Mouse (Mus musculus): ENCODE results near the gene Ppp1r12b. TPM values are rescaled to one million over a fixed set of nuclear protein-coding genes. Genes with fewer than 3 reads are reported as not detected.

Ppp1r12b gene
- polyA plus RNA-seq, 1 experiment from 2014 or later = 12.5 TPM

- Histone ChIP-seq H3K9me3 (ENCODE audit: control insufficient read depth, low read length) (no peaks in the 10 kb centered on the region), H3K27me3 (ENCODE audit: control insufficient read depth, insufficient read depth, low read length) (no peaks in the 10 kb centered on the region), H3K9ac (ENCODE audit: low read length) (no peak overlapping the region), H3K4me2 (replicated peaks; ENCODE audit: low read depth) (no peak overlapping the region), H3K4me1 (replicated peaks; ENCODE audit: control insufficient read depth, insufficient read depth) (no peaks in the 10 kb centered on the region), H3K36me3 (ENCODE audit: control insufficient read depth, insufficient read depth, low read length) (no peaks in the 10 kb centered on the region), H3K4me3 (ENCODE audit: low read depth, low read length) (no peak overlapping the region), H3K27ac (replicated peaks) (no peak overlapping the region)
- DNase-seq (ENCODE audit: low spot score) = no peak
- TF ChIP-seq EP300 (optimal IDR thresholded peaks at IDR 0.05) (no peak), CTCF (IDR thresholded peaks at IDR 0.05; ENCODE audit: low read depth) (no peak)
- WGBS = 73% methylated on average over 5 of the region's 5 CpGs
- ATAC-seq (ENCODE audit: low FRiP score, low TSS enrichment) = no peak
Observed at GRCm38 (mm10) chr1:134721486-134721885, 234.3 kb downstream of the Ppp1r12b start.

DNA sequence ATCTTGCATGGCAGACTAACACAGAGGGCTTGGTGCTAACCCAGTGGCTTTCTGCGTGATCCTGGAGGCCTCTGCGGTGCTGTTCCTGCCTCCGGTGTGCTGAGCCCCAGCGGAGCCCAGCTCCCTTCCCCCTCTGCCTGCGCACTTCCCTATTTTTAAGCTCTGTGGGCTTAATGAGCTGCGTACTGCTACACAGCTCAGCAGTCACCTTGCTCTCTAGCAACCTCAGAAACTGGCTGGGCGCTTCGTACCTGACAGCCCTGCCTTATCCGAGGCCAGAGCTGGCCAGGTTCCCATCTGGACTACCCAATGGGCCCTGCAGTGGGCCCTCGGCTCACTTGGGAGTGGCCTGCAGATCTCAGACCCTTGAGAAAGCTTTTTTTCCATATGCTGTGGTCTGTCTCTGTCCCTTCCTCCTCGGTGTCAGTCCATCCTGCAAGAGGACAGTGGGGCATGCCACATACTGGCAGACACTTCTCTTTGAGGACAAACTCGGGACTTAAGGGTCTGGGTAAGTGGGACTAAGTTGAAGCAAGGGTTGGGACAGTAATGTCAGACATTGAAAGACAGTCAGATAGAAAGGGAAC lies 235.9 kb downstream of the Ppp1r12b start:
- no peak overlapping the region for H3K4me2 ChIP-seq (replicated peaks; ENCODE audit: low read depth)
- no peak overlapping the region for H3K9ac ChIP-seq (ENCODE audit: low read length)
- WGBS = 73% methylated on average over 12 of the region's 12 CpGs
- no peaks in the 10 kb centered on the region for H3K27me3 ChIP-seq (ENCODE audit: control insufficient read depth, insufficient read depth, low read length)
- no peak overlapping the region for H3K4me3 ChIP-seq (ENCODE audit: low read depth, low read length)
- TF ChIP-seq EP300 (optimal IDR thresholded peaks at IDR 0.05) = no peak
- TF ChIP-seq CTCF (IDR thresholded peaks at IDR 0.05; ENCODE audit: low read depth) = no peak
- no peaks in the 10 kb centered on the region for H3K9me3 ChIP-seq (ENCODE audit: control insufficient read depth, low read length)
- no peaks in the 10 kb centered on the region for H3K36me3 ChIP-seq (ENCODE audit: control insufficient read depth, insufficient read depth, low read length)
- no peak overlapping the region for H3K27ac ChIP-seq (replicated peaks)
- DNase-seq (ENCODE audit: low spot score) (no peak), ATAC-seq (ENCODE audit: low FRiP score, low TSS enrichment) (no peak)
- H3K4me1 ChIP-seq (replicated peaks; ENCODE audit: control insufficient read depth, insufficient read depth) = no peaks in the 10 kb centered on the region

- Histone ChIP-seq H3K4me3 (ENCODE audit: low read depth, low read length) (no peak overlapping the region), H3K36me3 (ENCODE audit: control insufficient read depth, insufficient read depth, low read length) (no peaks in the 10 kb centered on the region), H3K4me2 (replicated peaks; ENCODE audit: low read depth) (no peak overlapping the region), H3K27ac (replicated peaks) (no peak overlapping the region), H3K9ac (ENCODE audit: low read length) (no peak overlapping the region), H3K4me1 (replicated peaks; ENCODE audit: control insufficient read depth, insufficient read depth) (no peaks in the 10 kb centered on the region), H3K27me3 (ENCODE audit: control insufficient read depth, insufficient read depth, low read length) (no peaks in the 10 kb centered on the region), H3K9me3 (ENCODE audit: control insufficient read depth, low read length) (no peaks in the 10 kb centered on the region)
- DNase-seq (ENCODE audit: low spot score) (no peak), ATAC-seq (ENCODE audit: low FRiP score, low TSS enrichment) (no peak)
- 70% methylated on average over 5 of the region's 5 CpGs for WGBS
- TF ChIP-seq CTCF (IDR thresholded peaks at IDR 0.05; ENCODE audit: low read depth) (no peak), EP300 (optimal IDR thresholded peaks at IDR 0.05) (no peak)
Observed at GRCm38 (mm10) chr1:134715092-134715491, 240.7 kb downstream of the Ppp1r12b start.

DNA sequence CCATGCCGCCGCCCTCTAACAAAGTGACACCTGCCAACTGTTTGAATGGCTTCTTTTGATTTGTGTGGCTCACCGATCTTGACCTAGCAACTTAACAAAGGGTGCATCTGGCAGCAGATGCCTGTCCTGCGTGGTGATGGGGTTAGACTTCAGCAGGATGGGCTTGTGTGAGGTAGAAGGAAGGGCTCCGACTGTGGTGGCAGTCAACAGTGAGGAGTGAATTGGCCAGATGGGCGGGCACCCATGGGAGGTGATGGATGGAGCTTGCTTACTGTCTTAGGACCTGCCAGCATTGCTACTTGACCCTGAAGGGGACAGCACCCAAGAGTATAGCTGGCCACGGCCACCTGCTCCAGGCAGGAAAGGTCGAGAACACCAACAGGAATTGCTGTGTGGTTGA lies 241.6 kb downstream of the Ppp1r12b start:
- Histone ChIP-seq H3K4me2 (replicated peaks; ENCODE audit: low read depth) (no peak overlapping the region), H3K9me3 (ENCODE audit: control insufficient read depth, low read length) (no peaks in the 10 kb centered on the region), H3K27ac (replicated peaks) (no peak overlapping the region), H3K9ac (ENCODE audit: low read length) (no peak overlapping the region), H3K4me1 (replicated peaks; ENCODE audit: control insufficient read depth, insufficient read depth) (0 out of 2 replicates have a peak, but pooled peaks cover 2% of the 10 kb centered on the region), H3K4me3 (ENCODE audit: low read depth, low read length) (no peak overlapping the region), H3K27me3 (ENCODE audit: control insufficient read depth, insufficient read depth, low read length) (no peaks in the 10 kb centered on the region), H3K36me3 (ENCODE audit: control insufficient read depth, insufficient read depth, low read length) (no peaks in the 10 kb centered on the region)
- WGBS = 63% methylated on average over 8 of the region's 8 CpGs
- no peak for DNase-seq (ENCODE audit: low spot score)
- no peak for ATAC-seq (ENCODE audit: low FRiP score, low TSS enrichment)
- TF ChIP-seq CTCF (IDR thresholded peaks at IDR 0.05; ENCODE audit: low read depth) (no peak), EP300 (optimal IDR thresholded peaks at IDR 0.05) (no peak)

DNA sequence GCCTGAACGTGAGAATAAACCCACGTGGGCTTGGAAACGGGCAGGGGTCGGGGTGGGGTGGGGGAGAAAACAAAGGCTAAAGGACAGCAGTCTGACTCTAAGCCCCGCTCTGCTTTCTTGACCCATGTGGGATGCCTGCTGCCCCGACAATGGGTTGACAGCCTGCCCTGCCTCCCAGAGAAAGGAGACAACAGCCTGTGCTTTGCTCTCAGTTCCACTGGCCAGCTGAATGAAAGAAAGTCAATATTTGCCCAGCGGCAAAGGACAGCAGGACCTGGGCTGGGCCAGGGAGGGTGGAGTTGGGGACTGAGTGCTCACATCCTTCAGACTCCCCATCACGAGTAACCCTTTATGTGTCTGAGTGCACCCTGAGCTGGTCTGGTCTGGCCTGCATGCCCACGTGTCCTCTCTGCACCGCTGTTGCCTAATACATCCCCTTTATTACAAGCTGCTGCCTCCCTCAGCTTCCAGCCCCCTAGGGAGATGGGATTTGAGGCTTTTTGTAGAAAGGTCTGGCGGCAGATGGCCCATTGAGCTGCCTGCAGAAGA lies 242.2 kb downstream of the Ppp1r12b start:
- ATAC-seq (ENCODE audit: low FRiP score, low TSS enrichment) (peak; percentile 61), DNase-seq (ENCODE audit: low spot score) (peak; percentile 65)
- TF ChIP-seq CTCF (IDR thresholded peaks at IDR 0.05; ENCODE audit: low read depth) (no peak), EP300 (optimal IDR thresholded peaks at IDR 0.05) (no peak)
- no peaks in the 10 kb centered on the region for H3K36me3 ChIP-seq (ENCODE audit: control insufficient read depth, insufficient read depth, low read length)
- H3K9me3 ChIP-seq (ENCODE audit: control insufficient read depth, low read length) = no peaks in the 10 kb centered on the region
- H3K4me1 ChIP-seq (replicated peaks; ENCODE audit: control insufficient read depth, insufficient read depth) = 0 out of 2 replicates have a peak, but pooled peaks cover 2% of the 10 kb centered on the region
- no peak overlapping the region for H3K4me3 ChIP-seq (ENCODE audit: low read depth, low read length)
- no peak overlapping the region for H3K9ac ChIP-seq (ENCODE audit: low read length)
- WGBS = 36% methylated on average over 11 of the region's 11 CpGs
- H3K27me3 ChIP-seq (ENCODE audit: control insufficient read depth, insufficient read depth, low read length) = no peaks in the 10 kb centered on the region
- no peak overlapping the region for H3K4me2 ChIP-seq (replicated peaks; ENCODE audit: low read depth)
- no peak overlapping the region for H3K27ac ChIP-seq (replicated peaks)

DNA sequence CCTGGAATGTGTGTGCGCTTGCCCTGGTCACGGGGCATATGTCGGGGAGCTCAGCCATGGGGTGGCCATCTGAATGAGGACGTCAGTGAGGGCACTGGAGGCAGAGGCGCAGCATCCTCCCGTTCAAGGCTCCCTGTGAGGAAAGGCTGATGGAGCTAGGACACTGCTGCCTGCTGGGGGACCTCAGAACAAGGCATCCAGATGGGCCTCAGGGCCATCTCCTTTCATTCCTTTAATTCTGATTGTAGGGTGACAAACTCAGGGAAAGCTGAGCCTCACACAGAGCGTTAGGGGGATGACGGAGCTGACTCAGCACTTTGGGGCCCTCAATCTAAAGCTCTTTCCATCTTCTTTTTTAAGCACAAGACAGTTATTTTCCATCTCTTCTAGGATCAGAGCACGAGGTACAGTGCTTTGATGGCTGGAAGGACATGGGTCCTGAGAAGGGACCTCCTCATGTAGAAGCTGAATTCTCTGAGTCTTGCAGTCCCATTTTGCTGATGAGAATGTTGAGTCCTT lies 242.9 kb downstream of the Ppp1r12b start:
- no peak overlapping the region for H3K4me2 ChIP-seq (replicated peaks; ENCODE audit: low read depth)
- 80% methylated on average over 9 of the region's 9 CpGs for WGBS
- H3K9me3 ChIP-seq (ENCODE audit: control insufficient read depth, low read length) = no peaks in the 10 kb centered on the region
- TF ChIP-seq EP300 (optimal IDR thresholded peaks at IDR 0.05) = no peak
- no peak for TF ChIP-seq CTCF (IDR thresholded peaks at IDR 0.05; ENCODE audit: low read depth)
- H3K36me3 ChIP-seq (ENCODE audit: control insufficient read depth, insufficient read depth, low read length) = no peaks in the 10 kb centered on the region
- H3K27ac ChIP-seq (replicated peaks) = no peak overlapping the region
- no peak overlapping the region for H3K9ac ChIP-seq (ENCODE audit: low read length)
- H3K27me3 ChIP-seq (ENCODE audit: control insufficient read depth, insufficient read depth, low read length) = no peaks in the 10 kb centered on the region
- H3K4me1 ChIP-seq (replicated peaks; ENCODE audit: control insufficient read depth, insufficient read depth) = 0 out of 2 replicates have a peak, but pooled peaks cover 2% of the 10 kb centered on the region
- ATAC-seq (ENCODE audit: low FRiP score, low TSS enrichment) = no peak
- no peak overlapping the region for H3K4me3 ChIP-seq (ENCODE audit: low read depth, low read length)
- DNase-seq (ENCODE audit: low spot score) = no peak
